Mouse (Mus musculus) gastrocnemius, adult 2 months (tissue): ENCODE data around the gene Plekhm3. TPM values are rescaled to one million over a fixed set of nuclear protein-coding genes. Genes with fewer than 3 reads are reported as not detected.

Experiments
- DNase-seq: peaks from one replicate; pipeline ENCODE4 v3.0.0; 2022
- H3K27ac ChIP-seq: fragments of 200-600 bp; 2 replicates; pipeline ENCODE4 v1.8.1; 2022; ENCODE audit warnings: mild to moderate bottlenecking
- H3K4me3 ChIP-seq: fragments of 200-600 bp; 2 replicates; pipeline ENCODE4 v1.8.1; 2022; ENCODE audit warnings: mild to moderate bottlenecking, moderate library complexity
- CTCF ChIP-seq: fragments of 200-600 bp; IDR thresholded peaks from 2 replicates; pipeline ENCODE4 v1.8.1; 2022; ENCODE audit warnings: antibody characterized with exemption, mild to moderate bottlenecking, moderate library complexity
- intact Hi-C: fragments of 180-260 bp; cut with DNase I; formaldehyde crosslinking; loops from one replicate; pipeline ENCODE4 v1.15.1; 2025
- total RNA-seq, 2 experiments: library from RNA; stranded (reverse); gene quantifications; 2 replicates each; pipeline ENCODE4 v1.2.3; 2021

Plekhm3 gene
- total RNA-seq, 2 experiments from 2014 or later = 6.6 to 7.9 TPM

DNA sequence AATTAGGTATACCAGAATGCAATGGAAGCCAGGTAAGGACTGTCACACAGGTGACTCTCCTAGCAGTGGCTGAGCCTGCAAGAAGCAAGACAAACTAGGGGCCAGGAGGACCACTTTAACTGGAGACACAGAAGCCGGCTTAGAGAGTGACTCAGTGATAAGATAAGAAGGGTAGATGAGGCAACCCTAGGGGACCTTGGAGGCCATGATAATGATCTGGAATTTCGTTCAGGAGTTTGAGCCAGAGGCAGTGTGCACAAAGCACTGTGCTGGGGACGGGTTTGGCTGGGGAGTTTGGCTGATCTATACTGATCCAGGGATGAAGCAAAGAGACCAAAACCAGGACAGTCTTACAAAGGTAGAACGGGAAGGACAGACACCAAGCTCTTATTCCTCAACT lies 195.0 kb downstream of the Plekhm3 start:
- DNase-seq = no peak
- intact Hi-C loops = no loop called here
- TF ChIP-seq CTCF = no peak
- Histone ChIP-seq H3K4me3 (no peak overlapping the region), H3K27ac (no peak overlapping the region)

DNA sequence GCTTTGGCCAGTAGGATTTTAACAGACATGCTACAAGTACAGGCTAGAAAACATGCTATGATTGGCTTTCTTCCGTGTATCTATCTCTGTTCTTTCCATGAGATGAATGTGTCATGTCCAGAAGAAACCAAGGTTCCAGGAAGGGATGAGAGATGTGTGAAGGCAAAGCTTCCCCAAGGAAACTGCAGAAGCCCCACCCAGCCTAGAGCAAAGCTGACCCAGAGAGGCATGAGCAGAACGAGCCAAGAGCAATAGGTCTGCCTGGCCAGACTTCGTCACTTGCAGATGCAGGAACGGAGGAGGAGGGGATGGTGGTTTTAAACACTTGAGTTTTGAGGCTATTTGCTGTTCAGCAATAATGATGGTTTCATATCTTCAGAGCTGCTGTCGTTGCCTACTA lies 198.9 kb downstream of the Plekhm3 start:
- intact Hi-C loops = no loop called here
- no peak overlapping the region for H3K4me3 ChIP-seq
- no peak for TF ChIP-seq CTCF
- DNase-seq = peak; percentile 30
- H3K27ac ChIP-seq = peak overlapping the region; percentile 8; the same call in 1 of the 2 replicates

DNA sequence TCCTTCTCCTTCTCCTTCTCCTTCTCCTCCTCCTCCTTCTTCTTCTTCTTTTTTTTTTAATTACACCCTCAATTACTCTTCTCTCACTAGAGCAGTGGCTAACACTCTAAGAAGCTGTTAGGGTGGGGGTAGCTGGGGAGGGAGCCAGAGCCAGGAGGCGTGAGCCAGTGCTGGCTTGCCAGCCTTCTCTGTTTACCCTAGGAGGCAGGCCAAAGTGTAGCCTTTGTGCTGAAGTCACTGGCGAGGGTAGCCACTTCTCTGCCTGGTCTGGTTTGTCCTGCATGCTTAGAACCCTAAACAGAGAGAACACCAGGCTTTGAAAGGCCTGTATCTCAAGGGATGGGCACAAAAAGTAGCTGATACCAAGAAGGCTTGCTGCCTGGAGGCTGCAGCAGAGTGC lies 199.4 kb downstream of the Plekhm3 start:
- Histone ChIP-seq H3K27ac (peak overlapping the region; percentile 8; the same call in 1 of the 2 replicates), H3K4me3 (no peak overlapping the region)
- TF ChIP-seq CTCF = no peak
- DNase-seq = peak; percentile 49
- intact Hi-C loops = no loop called here

DNA sequence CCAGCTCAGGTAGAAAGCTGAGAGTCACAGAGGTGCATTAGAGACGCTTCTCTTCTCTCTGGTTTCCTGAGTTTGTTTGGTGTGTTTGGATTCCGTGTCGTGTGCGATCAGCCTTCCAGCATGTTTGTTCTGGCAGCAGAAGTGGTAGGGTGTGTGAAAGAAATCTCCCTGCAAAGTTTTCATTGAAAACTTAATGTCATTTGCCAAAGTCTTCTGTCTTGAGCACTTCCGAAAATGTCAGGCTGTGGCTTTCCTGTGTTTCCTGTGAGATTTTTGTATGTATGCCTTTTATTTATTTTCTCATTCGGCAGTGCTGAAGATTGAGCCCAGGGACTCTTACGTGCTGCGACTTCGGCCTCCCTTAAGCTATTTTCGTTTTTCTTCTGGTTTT lies 200.0 kb downstream of the Plekhm3 start:
- H3K4me3 ChIP-seq = peak overlapping the region; percentile 11; the same call in 1 of the 2 replicates
- no peak for DNase-seq
- intact Hi-C loops = no loop called here
- peak overlapping the region; percentile 68 for H3K27ac ChIP-seq
- no peak for TF ChIP-seq CTCF

DNA sequence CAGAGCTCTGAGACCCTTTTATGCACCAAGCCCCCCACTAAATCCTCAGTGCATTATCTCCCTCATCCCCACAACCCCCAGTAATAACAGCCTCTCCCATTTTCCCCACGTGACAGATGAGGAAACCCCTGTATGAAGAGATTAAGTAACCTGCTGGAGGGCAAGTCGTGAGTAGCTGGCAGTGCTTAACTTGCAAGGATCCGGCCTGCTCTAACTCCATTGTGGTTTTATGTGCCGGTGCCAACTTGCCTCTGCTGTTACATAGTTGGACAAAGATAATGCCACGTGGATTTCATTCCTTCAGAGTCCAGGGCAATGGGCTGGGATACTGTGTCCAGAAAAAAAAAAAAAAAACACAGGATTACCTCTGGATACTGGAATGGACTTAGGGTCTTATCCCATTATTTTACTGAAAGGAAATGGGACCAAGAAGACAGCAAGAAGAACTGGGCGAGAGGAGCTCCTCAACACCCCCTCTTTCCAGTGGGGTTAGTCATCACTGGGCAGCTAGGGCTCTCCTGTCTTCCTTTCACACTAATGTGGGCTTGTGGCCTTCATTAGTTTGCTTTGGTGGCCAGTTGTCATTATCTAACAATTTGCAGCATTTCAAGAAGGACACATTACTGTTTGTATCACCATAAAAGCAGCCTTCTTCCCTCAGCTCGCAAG lies 200.5 kb downstream of the Plekhm3 start:
- no peak for DNase-seq
- intact Hi-C loops = no loop called here
- no peak for TF ChIP-seq CTCF
- peak overlapping the region; percentile 68 for H3K27ac ChIP-seq
- no peak overlapping the region for H3K4me3 ChIP-seq

DNA sequence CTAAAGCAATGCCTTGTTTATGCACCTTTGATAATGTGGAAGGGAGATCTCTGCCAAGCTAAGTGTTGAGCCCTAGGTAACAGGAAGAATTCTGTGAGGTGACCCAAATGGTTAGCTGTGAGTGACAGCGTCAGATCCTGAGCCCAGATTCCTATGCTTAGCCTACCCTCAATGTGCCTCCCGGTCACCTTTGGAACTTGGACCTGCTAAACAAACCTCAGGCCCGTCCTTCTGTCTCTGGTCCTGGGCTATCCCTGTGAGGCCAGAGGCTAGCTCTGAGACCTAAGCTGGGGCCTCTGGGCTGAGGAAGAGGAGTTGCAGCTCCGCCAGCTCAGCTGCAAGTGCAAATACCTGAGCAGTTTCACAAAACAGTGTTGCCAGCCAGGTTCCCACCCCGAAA lies 202.0 kb downstream of the Plekhm3 start:
- intact Hi-C loops = no loop called here
- Histone ChIP-seq H3K4me3 (no peak overlapping the region), H3K27ac (no peak overlapping the region)
- TF ChIP-seq CTCF = no peak
- no peak for DNase-seq

DNA sequence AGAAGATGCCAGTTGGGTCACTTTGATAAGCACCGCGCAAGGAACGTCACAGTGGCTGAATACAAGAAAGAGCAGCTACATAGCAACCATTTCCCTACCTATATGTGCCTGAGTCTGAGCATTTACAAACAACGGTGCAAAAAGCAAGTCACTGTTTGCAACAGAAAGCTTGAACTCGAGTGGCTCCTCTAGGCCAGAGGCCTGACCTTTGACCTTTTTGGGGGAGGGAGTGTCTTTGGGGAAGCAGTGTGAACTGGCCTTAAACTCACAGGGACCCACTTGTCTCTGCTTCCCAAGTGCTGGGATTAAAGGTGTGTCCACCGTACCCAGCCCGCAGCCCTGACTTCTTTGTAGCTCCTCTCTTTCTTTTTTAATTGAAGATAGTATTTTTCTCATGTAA lies 203.0 kb downstream of the Plekhm3 start:
- Histone ChIP-seq H3K4me3 (no peak overlapping the region), H3K27ac (no peak overlapping the region)
- DNase-seq = no peak
- intact Hi-C loops = no loop called here
- no peak for TF ChIP-seq CTCF

DNA sequence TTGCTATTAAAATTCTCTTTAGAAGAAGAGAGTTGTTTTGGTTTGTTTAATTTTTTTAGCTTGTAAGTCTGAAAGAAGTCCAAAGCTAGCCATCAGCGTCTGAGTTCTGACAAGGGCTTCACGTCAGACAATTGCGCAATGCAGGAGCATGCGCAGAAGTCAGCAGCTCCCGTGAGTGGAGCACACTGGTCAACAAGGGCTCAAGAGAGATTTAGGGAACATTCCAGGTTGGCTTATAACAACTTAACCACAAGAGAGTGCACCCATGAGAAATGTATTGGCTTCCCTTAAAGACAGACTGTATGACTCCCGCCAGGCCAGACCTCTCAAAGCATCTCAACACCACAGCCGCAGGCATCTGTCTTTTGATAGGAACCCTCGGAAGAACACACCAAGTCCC lies 203.5 kb downstream of the Plekhm3 start:
- no peak overlapping the region for H3K4me3 ChIP-seq
- no peak for TF ChIP-seq CTCF
- intact Hi-C loops = no loop called here
- DNase-seq = peak; percentile 58
- no peak overlapping the region for H3K27ac ChIP-seq

DNA sequence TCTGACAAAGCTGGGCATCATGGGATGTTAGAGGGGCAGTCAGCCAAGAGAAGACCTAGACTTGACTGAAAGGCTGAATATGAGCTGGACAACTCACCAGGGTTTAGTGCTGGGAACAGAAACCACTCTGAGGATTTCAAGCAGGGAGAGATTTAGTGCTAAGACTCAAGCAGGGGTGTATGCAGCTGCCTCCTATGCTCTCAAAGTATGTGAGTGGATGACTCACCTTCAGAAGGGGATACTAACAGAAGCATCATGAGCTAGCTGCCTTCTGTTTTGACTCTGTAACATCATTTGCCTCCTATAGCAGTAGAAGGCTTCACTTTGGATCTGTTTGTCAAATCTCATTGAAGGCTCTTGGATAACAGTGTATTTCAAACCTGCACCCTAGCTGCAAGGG lies 212.0 kb downstream of the Plekhm3 start:
- intact Hi-C loops = no loop called here
- TF ChIP-seq CTCF = no peak
- no peak overlapping the region for H3K27ac ChIP-seq
- DNase-seq = no peak
- no peak overlapping the region for H3K4me3 ChIP-seq

DNA sequence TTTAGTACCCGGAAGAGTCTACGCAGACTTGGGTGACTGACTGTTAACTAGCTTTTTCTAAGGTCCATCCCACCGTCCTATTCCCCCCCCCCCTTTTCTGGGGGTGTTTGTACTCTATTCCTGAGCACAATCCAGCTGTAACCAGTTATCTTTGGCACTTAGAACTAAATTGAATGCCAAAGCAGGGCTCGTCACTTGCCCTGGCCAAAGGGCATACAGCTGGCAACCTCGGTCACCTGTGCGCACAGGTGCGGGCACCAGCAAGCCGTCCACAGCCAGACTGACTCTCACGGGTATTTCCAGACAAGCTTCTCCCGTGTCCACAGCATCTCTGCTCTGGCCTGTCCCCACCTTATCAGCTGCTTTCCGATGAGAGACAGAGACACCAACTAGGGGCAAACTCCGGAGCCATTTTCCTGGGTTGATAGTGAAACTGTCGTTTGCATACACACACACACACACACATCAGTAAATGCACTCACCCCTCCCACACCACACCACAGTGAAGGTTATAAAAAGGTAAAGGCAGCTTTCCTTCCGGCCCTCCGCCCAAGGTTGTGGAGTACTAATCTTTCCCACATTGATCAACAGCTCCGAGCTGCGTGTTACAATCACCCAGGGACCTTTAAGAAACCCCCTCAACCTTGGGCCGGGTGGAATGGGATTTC lies 213.7 kb downstream of the Plekhm3 start:
- TF ChIP-seq CTCF = no peak
- no peak overlapping the region for H3K27ac ChIP-seq
- intact Hi-C loops = no loop called here
- no peak for DNase-seq
- no peak overlapping the region for H3K4me3 ChIP-seq

DNA sequence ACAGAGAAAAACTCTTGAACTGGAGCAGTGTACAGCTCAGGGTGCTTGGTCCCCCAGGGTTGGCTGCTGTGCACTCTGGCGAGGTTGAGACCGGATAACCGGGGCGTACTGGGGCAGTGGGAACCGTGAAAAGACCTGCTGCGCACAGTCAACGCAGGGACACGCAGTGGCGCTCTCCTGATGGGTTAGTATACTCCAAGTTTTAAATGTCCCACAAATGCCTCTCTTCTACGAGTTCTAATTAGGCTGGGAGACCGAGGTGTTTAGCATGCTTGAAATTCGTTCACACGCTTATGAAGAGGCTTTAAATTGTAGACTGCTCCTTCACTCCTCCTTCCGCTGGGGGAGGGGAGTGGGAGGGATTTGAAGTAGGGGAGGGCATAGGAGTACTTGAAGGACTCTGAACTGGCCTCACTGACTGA lies 218.0 kb downstream of the Plekhm3 start:
- TF ChIP-seq CTCF = peak; percentile 39; the same call in 1 of the 2 replicates
- intact Hi-C loops = loop anchor here (1.0 to 5.0 kb wide), 3 partner anchors 180 to 449 kb away; partner anchors contain the start of genes Idh1 and Pikfyve
- peak overlapping the region; percentile 75; the same call in 1 of the 2 replicates for H3K27ac ChIP-seq
- peak overlapping the region; percentile 95 for H3K4me3 ChIP-seq
- peak; percentile 43 for DNase-seq

DNA sequence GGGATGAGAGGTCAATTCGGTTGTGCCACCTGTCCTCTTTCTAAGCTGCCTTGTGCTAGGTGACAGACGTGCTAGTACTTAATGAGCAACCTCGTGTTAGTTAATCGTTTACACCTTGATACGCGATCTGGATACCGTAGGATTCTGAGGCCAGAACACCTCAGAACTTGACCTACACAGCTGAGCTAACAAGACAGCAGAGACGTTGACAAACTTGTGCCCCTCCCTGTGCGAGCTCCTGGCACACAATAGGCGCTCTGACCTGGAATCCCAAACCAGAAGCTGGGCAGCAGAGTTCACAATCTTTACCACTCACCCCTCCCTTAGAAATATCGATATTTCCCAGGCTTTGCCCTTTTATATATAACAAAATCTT lies 218.5 kb downstream of the Plekhm3 start:
- peak; percentile 26 for DNase-seq
- intact Hi-C loops = loop anchor here (1.0 to 5.0 kb wide), 3 partner anchors 180 to 449 kb away; partner anchors contain the start of genes Idh1 and Pikfyve
- no peak for TF ChIP-seq CTCF
- peak overlapping the region; percentile 75 for H3K27ac ChIP-seq
- H3K4me3 ChIP-seq = peak overlapping the region; percentile 95

DNA sequence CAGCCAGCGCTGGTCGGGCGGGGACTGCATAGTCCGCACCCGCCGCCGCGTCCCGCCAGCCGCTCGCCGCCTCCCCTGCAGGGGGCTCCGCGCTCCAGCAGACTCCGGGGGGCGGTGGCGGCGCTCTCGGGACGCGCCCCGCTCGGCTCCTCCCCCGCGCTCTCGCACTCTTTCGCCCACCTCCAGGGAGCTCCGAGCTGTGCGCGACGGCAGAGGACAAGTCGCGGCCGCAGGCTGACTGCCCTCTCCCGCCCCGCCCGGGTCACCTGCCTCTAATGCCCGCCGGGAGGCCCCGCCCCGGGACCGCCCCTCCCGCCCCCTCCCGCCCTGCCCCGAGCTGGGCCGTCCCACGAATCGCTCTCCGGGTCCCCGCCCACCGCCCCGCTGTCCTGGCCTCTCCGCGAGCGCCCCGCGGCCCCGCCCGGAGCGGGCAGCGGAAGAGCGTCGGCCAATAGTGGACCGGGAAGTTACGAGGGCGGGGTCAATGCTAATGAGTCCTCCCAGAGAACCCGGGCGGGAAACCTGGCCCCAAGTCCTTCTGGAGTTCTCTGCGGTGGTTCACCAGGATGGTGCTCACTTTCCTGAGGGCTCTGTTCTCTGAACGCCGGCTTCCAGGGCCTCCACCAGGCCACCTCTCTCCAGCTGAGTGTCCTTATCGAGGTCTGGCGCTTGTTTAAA lies 219.0 kb downstream of the Plekhm3 start, which contains the start of gene Fzd5:
Gene Fzd5, minus strand, starts transcription at position 250 of the 678 bp plus-strand sequence.
- DNase-seq = peak; percentile 98
- H3K4me3 ChIP-seq = peak within 1 kb of the TSS; percentile 95
- H3K27ac ChIP-seq = peak within 1 kb of the TSS; percentile 88
- peak; percentile 53 for TF ChIP-seq CTCF
- intact Hi-C loops = loop anchor here (1.0 to 5.0 kb wide), 4 partner anchors 55 to 450 kb away; partner anchors contain the start of genes Idh1 and Pikfyve
